Mouse (Mus musculus) WW6 (cell line): ENCODE data around the gene Olfr1138.

Source experiments
- DNase-seq: peaks from one replicate; pipeline ENCODE4 v3.0.0-alpha.2; 2013; ENCODE audit warnings: low read depth, low spot score

The Olfr1138 gene

DNA sequence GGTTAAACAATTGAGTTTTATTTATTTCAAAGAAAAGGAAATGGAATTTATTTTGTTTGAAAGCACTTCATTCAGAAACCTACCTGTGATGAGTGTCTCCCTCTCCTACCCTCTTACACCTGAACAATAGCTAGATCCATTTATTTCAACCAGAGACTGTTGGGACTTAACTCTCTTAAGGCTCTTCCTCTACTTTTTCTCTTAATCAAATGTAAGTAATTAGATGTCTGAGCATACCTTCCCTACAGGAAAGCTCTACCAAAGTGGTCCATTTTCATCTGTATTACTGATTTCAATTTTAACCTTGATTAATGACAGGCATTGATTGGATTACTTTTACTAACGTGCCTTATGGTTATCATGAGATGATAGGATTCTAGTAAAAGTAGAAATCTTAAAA lies at the start of gene Olfr1138:
Gene Olfr1138, minus strand, starts transcription at position 101 of the 400 bp plus-strand sequence.
- DNase-seq: no peak

DNA sequence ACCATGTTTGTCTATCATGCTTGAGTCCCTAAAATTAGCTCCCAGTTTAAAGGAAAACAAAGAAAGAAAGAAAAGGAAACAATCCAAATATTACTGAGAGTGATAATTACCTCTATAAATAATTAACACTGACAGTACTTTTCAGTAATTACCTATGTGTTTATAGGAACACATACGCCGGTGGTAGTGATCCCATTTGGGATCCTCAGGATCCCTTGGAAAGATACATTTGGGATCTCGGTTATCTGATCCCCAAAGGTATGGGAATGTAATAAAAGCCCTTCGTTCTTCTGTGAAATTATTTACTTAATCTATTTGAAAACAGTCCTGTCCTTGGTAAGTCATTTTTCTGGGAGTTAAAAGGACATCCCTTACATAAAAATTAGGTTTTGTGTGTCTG lies 39.4 kb upstream of the Olfr1138 start, which contains the start of gene Olfr152:
Gene Olfr152, plus strand, starts transcription at position 301 of the 400 bp plus-strand sequence.
- DNase-seq: no peak

DNA sequence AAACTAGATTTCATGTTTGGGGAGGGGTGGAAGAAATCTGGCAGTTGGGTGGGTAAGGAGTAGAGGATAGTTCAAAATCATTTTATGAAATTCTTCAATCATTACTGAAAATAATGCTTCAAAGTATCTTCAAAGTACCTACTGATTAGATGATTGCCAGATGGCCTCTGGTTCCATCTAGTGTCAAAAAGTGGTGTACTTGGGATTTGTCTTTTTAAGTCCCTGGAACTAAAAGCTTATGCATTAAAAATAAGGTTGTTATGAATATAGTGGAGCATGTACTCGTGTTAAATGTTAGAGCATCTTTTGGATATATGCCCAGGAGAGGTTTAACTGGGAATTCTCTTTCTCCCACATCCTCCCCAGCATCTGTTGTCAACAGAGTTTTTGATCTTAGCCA lies 36.4 kb upstream of the Olfr1138 start:
- DNase-seq: no peak

DNA sequence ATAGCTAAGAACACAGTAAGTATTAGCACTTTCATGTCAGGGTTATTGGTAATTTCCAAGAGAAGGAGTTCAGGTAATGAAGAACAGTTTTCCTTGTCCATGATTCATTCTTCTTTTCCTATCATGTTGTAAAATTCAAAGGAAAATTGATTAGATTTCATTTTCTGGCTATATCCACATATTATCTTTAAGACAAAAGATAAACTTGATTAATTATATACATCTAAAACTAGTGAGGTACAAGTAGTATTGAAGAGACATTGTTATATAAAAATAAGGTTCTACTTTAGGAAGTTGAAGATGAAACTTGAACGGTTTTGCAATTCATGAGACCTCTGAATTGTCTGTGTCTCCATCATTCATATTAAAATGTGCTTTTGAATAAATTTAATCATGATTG lies 14.1 kb upstream of the Olfr1138 start, which contains the start of gene Olfr1141:
Gene Olfr1141, minus strand, starts transcription at position 101 of the 400 bp plus-strand sequence.
- DNase-seq: no peak

DNA sequence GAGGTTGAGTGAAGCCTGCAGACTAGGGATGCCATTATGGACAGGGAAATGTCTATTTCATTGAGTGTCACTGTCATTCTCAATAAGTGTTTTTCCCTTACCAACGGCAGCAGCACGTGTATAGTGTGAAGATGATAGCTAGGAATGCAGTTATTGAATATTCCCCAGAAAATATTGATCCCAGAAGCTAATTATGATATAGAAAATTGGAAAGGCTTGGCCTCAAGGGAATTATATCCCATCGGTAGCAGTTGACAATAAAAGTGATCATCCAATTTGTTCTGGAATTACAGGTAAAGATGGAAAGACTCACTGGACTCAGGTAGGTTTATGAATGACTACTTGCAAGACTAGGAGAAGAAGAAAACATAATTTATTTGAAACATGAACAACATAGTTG lies 3.7 kb upstream of the Olfr1138 start, which contains the start of gene Olfr1140:
Gene Olfr1140, plus strand, starts transcription at position 301 of the 400 bp plus-strand sequence.
- no peak for DNase-seq

DNA sequence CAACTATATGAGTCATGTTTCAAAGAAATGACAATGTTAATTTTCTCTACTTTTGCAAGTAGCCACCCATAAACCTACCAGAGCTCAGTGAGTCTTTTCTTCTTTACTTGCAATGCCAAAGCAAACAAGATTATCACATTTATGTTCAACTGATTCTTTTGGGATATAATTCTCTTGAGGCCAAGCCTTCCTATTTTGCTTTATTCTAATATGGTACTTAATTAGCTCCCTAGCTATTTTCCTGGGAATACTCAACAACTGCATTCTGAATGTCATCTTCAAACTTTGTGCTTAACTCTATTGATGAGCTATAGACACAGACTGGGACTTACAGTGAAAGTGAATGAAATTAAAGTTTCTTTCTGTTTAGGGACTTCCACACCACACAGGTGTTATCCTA lies 26.7 kb downstream of the Olfr1138 start, which contains the start of gene Olfr1137:
Gene Olfr1137, minus strand, starts transcription at position 101 of the 400 bp plus-strand sequence.
- no peak for DNase-seq

DNA sequence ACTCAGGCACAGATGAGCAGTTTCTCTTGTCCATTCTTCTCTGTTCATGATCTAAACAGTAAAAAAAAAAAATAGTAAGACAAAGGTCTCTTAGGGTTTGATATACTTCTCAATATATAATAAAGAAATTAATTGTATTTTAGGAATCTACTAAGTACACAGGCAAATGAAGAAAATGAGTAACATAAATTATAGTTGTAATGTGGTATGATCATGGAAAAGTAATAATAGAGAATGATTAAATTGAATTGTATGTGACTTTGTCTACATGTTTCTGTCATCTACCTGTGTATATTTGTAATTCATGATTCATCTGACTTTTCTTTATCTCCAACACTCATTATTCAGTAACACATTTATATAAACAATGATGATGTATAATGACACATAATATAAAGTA lies 45.9 kb downstream of the Olfr1138 start, which contains the start of gene Olfr1136:
Gene Olfr1136, minus strand, starts transcription at position 101 of the 400 bp plus-strand sequence.
- DNase-seq: no peak
